Mouse (Mus musculus) lung, postnatal 25 days (tissue): Measurements from ENCODE around the gene Polr2e.

ENCODE experiments used
- DNase-seq: peaks from one replicate; pipeline ENCODE4 v3.0.0; 2022; ENCODE audit warnings: low spot score

Polr2e gene

GRCm38 (mm10) chr10:80033511-80034391 lies 5.8 kb downstream of the Polr2e start:
- peak; percentile 77 for DNase-seq

- DNase-seq: peak; percentile 85
These were observed 6.7 kb downstream of the Polr2e start for GRCm38 (mm10) chr10:80032799-80033480.

GRCm38 (mm10) chr10:80030736-80031135 lies 8.9 kb downstream of the Polr2e start:
- DNase-seq: no peak

GRCm38 (mm10) chr10:80030191-80030590 lies 9.4 kb downstream of the Polr2e start:
- no peak for DNase-seq

- no peak for DNase-seq
These were observed 11.1 kb downstream of the Polr2e start for GRCm38 (mm10) chr10:80028521-80028846.

- no peak for DNase-seq
These were observed 11.7 kb downstream of the Polr2e start for GRCm38 (mm10) chr10:80027681-80028520.

GRCm38 (mm10) chr10:80025889-80026288 lies 13.7 kb downstream of the Polr2e start:
- DNase-seq: no peak

- no peak for DNase-seq
These were observed 14.1 kb downstream of the Polr2e start for GRCm38 (mm10) chr10:80025463-80025862.

- no peak for DNase-seq
These were observed 14.6 kb downstream of the Polr2e start for GRCm38 (mm10) chr10:80025044-80025347.

- DNase-seq: peak; percentile 70
These were observed 15.2 kb downstream of the Polr2e start for GRCm38 (mm10) chr10:80024229-80025043.

- DNase-seq: no peak
These were observed 15.8 kb downstream of the Polr2e start for GRCm38 (mm10) chr10:80023758-80024157.

GRCm38 (mm10) chr10:80022806-80023205 lies 16.8 kb downstream of the Polr2e start:
- DNase-seq: no peak

- DNase-seq: no peak
These were observed 17.4 kb downstream of the Polr2e start for GRCm38 (mm10) chr10:80022164-80022563.

- DNase-seq: no peak
These were observed 18.3 kb downstream of the Polr2e start for GRCm38 (mm10) chr10:80021320-80021641.

GRCm38 (mm10) chr10:80020603-80021319 lies 18.8 kb downstream of the Polr2e start:
- DNase-seq: no peak

- no peak for DNase-seq
These were observed 19.4 kb downstream of the Polr2e start for GRCm38 (mm10) chr10:80020191-80020590.

GRCm38 (mm10) chr10:80019471-80020131 lies 20.0 kb downstream of the Polr2e start:
- no peak for DNase-seq

GRCm38 (mm10) chr10:80018739-80019297 lies 20.8 kb downstream of the Polr2e start:
- DNase-seq: peak; percentile 75

- DNase-seq: no peak
These were observed 21.8 kb downstream of the Polr2e start for GRCm38 (mm10) chr10:80017771-80018170.

- peak; percentile 87 for DNase-seq
These were observed 22.2 kb downstream of the Polr2e start for GRCm38 (mm10) chr10:80017361-80017760.
